Mouse (Mus musculus) mammary gland, adult 2 months (tissue): ENCODE measurements around the gene Hoxd11. TPM values are rescaled to one million over a fixed set of nuclear protein-coding genes. Genes with fewer than 3 reads are reported as not detected.

ENCODE experiments used
- polyA plus RNA-seq: library from polyadenylated mRNA; depleted of rRNA; stranded (reverse); fragments of >200 nt; gene quantifications from 2 replicates; pipeline ENCODE4 v1.2.3, GENCODE M21; 2012; ENCODE audit warnings: low replicate concordance; rRNA removed

Gene Hoxd11
- not detected in 2 replicates for polyA plus RNA-seq

GRCm38 (mm10) chr2:74678891-74679595 is at the start of gene Hoxd11:
Hoxd11 (plus strand) TSS chr2:74679557.

DNA sequence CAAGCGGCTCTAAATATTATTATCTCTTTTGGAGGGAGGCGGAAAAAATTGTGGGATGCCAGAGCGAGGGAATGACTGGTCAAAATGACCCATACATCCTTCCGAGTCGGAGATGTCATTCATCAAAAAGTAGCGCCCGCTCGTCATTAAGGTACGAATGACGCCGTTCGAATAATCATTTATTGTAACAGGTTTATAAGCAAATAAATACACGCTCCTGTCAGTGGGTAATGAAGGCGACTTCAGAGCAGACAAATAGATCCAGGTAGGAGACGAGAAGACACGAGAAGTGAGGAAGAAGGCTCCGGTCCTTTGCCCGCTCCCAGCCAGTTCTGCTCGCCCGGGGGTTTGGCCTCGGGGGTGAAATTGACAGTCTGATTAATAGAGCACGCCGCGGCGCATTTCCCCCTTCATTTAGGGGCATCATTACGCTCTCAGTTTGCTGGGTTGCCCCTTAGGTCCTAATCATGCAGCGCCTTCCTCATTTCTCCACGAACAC is 19.8 kb upstream of the Hoxd11 start, which contains the start of gene Evx2:
Gene Evx2 (minus strand): TSS at position 51 of the 499 bp plus-strand sequence.

DNA sequence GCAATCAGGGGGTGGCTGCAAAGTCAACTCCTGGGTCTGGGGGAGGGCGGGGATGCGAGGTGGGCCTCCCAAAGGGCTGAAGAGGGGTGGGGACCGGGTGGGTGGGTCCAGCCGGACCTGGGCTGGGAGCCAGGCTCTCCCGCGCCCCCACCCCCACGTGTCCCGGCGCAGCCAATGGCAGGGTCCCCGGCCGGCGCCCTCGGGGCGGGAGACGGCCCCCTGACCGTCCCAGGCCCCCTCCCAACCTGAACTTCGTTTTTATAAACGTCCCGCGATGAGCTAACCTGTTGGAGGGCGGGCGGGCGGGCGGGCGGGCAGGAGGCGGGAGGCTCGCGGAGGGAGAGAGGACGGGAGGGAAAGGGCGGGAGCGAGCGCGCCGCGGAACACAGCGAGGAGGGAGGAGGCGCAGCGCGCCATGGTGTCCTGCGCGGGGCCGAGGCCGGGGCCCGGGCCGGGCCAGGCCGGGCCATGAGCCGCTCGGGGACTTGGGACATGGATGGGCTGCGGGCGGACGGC is 11.5 kb upstream of the Hoxd11 start, which contains the start of gene Hoxd13:
Gene Hoxd13 (plus strand): TSS at position 469 of the 516 bp plus-strand sequence.

DNA sequence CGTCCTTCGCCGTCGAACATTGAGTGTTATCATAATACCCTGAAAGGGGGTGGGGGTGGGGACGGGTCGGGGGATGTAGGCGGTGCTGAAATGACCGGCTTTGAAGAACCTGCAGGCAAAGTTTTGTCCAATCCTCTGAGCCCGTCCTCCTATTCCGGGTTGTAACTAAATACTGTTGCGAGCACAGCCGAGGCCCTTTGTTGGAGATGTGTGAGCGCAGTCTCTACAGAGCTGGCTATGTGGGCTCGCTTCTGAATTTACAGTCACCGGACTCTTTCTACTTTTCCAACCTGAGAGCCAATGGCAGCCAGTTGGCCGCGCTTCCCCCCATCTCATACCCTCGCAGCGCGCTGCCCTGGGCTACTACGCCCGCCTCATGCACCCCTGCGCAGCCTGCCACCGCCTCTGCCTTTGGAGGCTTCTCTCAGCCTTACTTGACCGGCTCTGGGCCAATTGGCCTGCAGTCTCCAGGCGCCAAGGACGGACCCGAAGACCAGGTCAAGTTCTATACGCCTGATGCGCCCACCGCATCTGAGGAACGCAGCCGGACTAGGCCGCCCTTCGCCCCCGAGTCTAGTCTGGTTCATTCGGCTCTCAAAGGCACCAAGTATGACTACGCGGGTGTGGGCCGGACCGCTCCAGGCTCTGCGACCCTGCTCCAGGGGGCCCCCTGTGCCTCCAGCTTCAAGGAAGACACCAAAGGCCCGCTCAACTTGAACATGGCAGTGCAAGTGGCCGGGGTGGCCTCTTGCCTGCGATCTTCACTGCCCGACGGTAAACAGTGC is 4.3 kb upstream of the Hoxd11 start, which contains the start of gene Hoxd12:
Gene Hoxd12 (plus strand): TSS at position 133 of the 785 bp plus-strand sequence.

GRCm38 (mm10) chr2:74691022-74691951 is 11.9 kb downstream of the Hoxd11 start, which contains the start of gene Hoxd10:
Hoxd10 (plus strand) TSS chr2:74691924.

DNA sequence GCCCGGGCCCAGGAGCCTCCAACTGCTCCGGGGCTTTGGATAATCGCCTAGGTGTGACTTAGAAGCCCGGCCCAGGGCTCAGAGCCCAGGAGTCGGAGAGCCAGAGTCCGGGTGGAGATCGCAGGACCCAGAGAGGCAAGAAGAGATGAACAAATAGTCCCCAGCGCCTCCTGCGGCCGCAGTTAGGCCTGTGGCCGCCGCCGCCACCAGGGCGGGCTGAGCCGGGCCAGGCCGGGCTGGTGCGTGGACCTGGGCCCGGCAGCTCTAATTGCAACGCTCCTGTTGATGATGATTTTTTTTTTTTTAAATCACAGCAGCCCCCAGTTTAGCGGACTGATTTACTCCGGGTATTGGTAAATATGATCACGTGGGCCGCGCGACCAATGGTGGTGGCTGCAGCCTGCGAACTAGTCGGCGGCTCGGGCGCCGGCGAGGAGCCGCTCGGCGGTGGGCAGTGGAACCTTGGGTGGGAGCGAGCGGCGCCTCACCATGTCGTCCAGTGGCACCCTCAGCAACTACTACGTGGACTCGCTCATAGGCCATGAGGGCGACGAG is 18.3 kb downstream of the Hoxd11 start, which contains the start of gene Hoxd9:
Gene Hoxd9 (plus strand): TSS at position 161 of the 555 bp plus-strand sequence.

GRCm38 (mm10) chr2:74704393-74704998 is 25.1 kb downstream of the Hoxd11 start, which contains the start of gene Hoxd8:
Hoxd8 (plus strand) TSS chr2:74704615.

DNA sequence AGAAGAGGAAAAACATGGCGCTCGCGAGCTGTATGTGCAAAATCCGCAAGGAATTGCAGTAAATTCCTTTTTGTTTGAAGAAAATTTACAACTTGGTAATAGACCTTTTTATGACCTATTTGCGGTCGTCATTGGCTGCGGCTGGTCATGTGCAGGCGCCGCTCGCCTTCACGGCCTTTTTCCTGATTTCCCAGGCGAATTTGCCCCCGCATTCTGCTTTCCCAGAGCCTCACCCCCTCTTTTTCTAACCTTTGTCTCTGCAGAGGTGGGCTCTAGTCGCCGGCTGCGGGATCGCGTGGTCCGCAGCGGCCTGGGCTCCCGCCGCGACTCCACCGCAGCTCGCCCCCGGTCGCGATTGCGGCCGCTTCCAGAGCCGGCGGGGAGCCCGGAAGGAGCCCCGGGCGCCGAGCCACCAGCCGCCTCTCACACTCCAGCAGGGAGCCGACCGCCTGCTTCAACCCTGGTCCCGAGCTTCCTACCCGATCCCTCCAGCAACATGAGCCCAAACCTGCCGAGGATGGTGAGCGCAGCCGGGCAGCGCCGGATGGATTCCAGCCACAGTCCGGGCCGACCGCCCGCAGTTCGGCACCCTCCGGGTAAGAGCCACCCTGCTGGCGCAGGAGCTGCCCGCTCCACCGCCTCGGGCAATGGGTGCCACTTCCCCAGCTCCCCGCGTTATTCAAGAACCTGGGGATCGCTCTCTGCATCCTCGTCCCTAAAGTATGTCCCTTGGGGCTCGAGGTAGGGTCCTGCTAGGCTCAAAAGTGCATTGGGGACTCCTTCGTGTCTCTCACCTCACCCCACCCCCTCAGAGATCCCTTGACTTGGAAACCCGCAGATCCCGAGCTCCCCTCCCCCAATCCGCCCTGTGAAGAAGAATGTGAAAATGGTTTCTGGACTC is 32.6 kb downstream of the Hoxd11 start, which contains the start of the genes Hoxd3 and Hoxd4:
Gene Hoxd3 (plus strand): TSS at position 207 of the 901 bp plus-strand sequence.
Gene Hoxd4 (plus strand): TSS at position 209 of the 901 bp plus-strand sequence.

DNA sequence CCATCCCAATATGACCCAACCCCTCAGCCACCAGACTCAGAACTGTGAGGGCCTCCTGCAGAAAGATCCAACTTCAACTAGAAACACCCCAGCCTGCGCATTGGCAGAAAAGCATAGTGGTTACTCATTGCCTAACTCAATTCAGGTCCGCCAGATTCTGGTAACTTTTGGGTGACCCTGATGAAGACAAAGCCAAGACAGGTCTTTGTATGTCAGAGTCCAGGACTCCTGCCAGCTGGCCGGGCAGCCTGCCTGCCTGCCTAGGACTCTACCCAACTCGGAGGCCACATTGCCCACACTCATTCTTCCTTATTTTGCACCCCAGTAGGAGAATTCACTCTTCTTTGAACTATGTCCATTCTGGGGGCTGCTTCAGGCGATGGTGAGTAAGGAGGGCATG is 47.2 kb downstream of the Hoxd11 start, which contains the start of gene Gm28230:
Gene Gm28230 (plus strand): TSS at position 178 of the 400 bp plus-strand sequence.

Other genes with a start within 250 kb of the Hoxd11 start
- 4.4 and 8.6 TPM in 2 replicates for gene Lnpk, start 100.1 kb upstream of the Hoxd11 start, polyA plus RNA-seq
- not detected in 2 replicates for gene Evx2, start 20.0 kb upstream of the Hoxd11 start, polyA plus RNA-seq
- not detected in 2 replicates for gene Hoxd13, start 11.2 kb upstream of the Hoxd11 start, polyA plus RNA-seq
- gene Hoxd12, start 4.5 kb upstream of the Hoxd11 start, polyA plus RNA-seq, result not detected in 2 replicates
- 0.22 and 0.79 TPM in 2 replicates for gene Hoxd10, start 12.4 kb downstream of the Hoxd11 start, polyA plus RNA-seq
- gene Hoxd9, start 18.2 kb downstream of the Hoxd11 start, polyA plus RNA-seq, result 4.1 and 8.7 TPM in 2 replicates
- gene Hoxd8, start 25.1 kb downstream of the Hoxd11 start, polyA plus RNA-seq, result 12.1 and 14.3 TPM in 2 replicates
- 4.1 and 4.8 TPM in 2 replicates for gene Hoxd3, start 32.4 kb downstream of the Hoxd11 start, polyA plus RNA-seq
- 8.3 and 29.3 TPM in 2 replicates for gene Hoxd4, start 32.4 kb downstream of the Hoxd11 start, polyA plus RNA-seq
- 1.6 and 2.1 TPM in 2 replicates for gene Gm28230, start 47.2 kb downstream of the Hoxd11 start, polyA plus RNA-seq
- gene Hoxd1, start 83.4 kb downstream of the Hoxd11 start, polyA plus RNA-seq, result not detected in 2 replicates
- 42.8 and 49.0 TPM in 2 replicates for gene Mtx2, start 146.2 kb downstream of the Hoxd11 start, polyA plus RNA-seq